Mouse (Mus musculus) heart, adult 9 months (tissue): ENCODE measurements around the gene Tmem255b.

Experiments used
- DNase-seq, 2 experiments: peaks; one replicate each; pipeline ENCODE4 v3.0.0; 2022; ENCODE audit warnings: low spot score in 2 of 2

The Tmem255b gene

DNA sequence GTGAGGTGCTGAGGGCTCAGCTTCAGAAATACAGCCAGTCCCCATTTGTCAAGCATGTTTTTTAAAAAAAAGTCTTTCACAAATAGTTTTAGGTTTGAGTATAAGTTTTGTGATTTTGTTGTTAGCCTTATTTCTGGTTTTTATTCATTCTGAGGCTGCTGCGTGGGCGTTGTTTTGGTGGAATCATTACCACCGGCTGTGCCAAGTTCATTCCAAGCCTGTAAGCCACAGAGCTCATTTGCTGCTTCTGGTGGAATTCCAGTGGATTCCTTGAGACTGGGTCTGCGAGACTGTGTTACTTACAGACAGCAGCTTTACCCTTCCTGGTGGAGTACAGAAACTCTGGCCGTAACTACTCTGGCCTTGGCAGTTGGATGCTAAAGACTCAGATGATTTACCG lies 11.5 kb downstream of the Tmem255b start:
- no peak for DNase-seq

DNA sequence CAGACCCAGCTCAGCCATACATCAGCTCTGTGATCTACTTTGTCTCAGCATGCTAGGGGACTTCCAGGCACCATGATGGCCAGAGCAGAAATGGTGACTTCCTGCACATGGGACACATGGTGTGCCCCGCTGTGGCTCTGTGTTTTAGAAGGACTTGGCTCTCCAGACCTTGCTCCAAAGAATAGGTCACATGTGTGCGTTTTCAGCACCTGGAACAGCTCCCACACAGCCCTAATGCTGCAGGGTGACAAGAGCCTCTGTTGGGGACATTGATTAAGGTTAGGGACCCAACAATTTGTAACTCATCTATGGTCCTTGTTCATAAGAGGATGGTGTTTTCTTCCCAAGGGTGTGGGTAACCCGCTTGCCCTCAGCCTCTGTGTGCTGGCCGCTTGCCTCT lies 13.2 kb downstream of the Tmem255b start:
- no peak for DNase-seq

DNA sequence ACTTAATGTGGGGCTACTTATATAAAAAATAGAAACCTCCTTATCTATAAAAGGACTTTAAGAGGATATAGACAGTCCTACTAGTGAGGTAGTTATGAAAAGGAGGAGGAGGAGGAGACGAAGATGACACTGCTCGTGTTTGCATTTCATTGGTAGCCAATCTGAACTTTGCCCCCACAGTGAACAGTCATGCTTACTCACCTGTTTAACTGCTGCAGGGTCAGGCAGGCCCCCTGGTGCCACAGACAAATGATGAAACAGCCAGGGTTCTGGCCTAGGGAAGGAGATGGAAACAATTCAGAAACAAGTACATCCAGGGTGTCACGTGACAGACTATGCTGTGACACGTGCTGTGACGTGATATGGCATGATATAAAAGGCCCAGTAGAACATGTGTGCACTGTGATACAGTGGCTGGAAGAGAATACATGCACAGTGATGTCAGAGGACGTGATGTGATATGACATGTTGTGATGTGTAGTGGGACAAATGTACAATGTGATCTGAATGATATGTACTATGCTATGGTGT lies 16.8 kb downstream of the Tmem255b start:
- no peak for DNase-seq

DNA sequence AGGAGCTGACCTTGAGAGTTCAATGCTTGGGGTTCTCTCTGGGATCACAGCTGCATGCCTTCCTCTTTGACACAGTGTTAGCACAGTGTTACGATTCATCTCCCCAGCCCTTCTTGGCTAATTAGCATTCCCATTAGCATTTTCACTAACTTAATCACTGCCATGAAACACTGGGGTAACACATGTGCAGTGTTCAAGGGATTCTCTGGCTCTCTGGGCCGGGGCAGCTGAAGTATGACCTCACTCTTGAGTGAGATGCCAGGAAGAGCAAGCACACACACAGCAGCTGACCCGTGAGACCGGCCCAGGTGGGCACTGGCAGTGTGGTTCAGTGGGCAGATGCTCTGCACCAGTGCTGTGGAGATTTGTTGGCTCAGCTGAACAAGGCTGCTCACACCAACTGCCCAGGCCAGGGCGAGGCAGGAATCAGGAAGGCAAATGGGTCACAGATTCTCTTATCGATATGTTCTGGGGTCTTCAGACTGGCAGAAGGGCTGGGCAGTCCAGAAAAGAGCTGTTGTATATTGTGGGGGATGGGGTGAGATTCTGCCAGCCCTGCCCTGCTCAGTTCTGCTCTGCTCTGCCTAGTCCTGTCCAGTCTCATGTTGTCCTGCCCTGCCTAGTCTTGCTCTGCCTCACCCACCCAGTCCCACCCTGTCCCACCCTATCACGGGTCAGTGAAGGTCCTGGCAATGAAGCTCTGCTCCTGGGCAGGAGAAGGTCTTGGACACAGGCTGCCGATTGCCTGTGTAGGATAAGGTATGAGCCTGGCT lies 19.5 kb downstream of the Tmem255b start:
- no peak for DNase-seq

DNA sequence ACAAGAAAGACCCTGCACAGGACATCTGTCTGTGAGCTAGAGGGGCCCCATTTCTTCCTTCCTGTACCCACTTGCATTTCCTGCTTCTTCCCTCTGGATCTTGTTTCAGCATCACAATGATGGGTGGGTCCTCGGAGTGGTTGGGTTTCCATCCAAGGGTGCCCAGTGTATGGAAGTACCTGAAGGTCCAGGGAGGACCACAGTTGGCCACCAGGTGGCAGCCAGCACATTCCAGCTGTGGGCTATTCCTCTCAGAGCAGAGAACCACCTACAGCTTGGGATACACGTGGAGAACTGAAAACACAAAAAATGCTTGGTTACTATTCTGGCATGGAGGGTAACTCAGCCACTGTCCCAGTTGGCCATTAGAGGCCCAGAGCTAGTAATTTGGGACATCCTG lies 20.3 kb downstream of the Tmem255b start:
- DNase-seq, result peak; percentile 34 to 63

DNA sequence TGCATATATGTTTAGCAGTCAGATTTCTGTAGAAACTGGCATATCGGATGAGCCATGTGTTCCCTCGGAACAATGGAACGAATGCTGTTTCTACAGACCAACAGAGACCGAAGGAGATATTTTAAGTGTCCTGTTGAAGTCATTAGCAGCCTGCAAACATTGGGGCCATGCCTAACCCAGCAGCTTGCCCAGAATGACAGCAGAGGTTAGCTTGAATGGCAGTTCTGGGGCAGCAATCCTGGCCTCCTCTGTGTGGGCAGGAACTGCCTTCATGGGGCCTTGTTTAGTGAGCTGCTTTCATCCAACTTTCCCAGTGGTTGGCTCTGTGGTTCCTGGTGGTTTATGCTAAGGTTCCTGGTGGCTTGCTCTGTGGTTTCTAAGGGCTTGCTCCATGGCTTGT lies 24.4 kb downstream of the Tmem255b start:
- peak; percentile 24 to 29 for DNase-seq

DNA sequence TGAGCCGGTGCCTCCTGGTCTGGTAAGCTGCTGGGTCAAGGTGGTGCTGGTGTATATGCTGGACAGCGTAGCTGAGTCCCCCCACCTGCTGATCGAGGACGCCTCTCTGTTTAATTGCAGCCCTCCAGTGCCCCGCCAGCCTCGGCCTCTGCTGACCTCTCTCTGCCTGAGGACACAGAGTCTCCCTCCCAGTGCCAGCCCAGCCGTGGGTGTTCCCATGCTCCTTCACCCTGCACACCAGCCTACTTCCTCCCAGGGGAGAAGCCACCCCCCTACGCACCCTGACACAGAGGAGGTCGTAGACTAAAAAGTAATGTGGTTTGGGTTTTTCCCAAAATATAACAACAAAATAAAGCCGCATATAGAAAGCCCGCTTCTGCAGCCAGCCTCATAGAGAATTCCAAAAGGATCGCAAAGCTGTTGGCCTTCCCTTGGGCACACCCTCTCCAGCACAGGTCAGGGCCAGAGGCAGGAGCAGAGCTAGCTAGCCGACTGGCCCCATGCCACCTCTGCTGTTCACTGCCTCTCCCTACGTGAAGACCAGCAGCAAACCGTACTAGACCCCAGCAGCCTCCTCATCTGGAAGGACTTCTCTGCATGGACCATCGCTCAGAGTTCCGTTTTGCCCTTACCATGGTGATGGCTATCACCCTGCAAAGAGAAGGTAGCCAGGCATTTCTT lies 26.2 kb downstream of the Tmem255b start:
- DNase-seq, result no peak

DNA sequence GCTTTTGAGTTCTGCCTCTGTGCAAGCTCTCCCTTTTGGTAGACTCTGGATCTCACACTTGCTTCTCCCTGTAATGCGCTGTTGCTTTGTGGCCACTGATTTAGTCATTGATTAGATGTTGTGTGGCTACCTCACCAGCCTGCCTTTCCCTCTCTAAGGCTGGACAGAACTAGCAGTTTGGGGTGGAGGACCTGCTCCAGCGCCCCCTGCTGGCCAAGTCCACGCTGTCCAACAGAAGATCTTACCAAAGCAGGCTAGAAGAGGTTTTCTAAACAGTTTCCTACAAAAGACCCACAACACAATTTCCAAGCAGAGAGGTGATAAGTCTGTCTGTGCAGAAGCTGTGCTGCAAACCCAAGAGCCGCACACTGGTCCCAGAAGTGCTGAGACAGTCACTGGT lies 26.9 kb downstream of the Tmem255b start:
- DNase-seq, result peak; percentile 39 to 70

DNA sequence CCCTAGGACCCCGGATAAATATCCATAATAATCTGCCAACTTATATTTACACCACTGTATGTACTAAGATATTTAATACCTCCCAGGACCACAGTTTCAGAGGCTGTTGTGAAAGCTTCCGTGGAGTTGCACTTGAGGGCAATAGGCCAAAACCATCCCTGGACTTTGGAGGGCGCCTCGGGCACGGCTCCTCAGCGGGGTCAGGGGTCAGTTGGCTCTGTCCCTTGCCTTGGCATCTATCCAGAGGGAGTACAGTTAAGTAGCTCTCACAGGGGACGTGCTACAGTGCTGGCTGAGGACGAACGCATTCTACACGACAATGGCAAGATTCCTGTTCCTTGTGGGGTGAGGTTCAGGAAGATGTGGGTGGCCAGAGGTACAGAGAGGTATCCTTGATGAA lies 27.4 kb downstream of the Tmem255b start:
- DNase-seq, result peak; percentile 53 to 68

DNA sequence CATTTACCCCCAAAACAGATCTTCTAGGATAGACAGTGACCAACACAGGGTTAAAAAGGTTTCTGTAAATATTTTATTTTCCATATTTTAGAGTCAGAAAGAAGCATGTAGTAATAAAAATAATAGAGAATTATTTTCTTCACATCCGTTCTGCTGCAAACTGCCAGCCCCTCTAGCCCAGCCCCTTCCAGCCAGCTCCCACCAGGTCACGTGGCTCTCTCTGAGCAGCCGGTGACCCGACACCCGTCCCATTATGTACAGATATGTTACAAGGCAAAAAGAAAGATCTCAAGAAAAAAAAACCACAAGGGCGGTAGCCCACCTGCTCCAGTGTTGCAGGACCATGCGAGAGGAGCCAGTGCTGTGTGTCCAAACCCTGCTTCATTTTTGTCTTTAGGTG lies 30.3 kb downstream of the Tmem255b start:
- DNase-seq, result no peak

DNA sequence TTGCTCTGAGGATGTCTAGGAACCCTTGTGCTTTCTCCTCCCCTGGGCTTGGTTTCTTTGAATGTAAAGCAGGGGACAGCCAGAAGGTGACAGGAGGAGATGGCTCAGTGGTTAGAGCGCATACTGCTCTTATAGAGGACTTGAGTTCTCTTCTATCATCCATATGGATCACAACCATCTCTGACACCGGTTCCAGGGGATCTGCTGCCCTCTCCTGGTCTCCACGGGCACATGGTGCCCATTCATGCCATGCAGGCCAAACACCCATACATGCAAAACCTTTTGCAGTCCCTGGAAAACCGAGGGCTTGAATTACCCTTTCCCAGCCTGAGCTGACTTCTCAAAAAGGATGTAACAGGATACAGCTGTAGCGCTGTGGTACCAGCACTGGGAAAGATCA lies 32.0 kb downstream of the Tmem255b start:
- DNase-seq, result no peak

DNA sequence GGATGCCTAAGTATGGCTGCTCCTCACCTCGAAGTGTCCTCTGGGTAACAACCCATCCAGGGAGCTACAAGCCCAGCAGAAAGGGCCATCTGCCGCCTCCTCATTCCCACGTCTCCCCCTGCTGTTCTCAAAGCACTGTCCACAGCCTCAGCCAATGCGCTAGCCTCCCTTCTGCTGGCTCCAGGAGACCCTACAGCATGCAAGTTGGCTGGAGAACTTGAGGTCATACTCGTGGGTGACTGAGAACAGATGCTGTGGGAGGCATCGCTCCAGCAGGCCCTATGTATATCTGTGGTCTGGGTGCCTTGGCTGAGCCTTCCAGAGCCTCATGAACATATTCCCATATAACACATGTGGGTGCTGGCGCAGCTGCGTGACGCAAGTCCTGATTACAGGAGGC lies 33.7 kb downstream of the Tmem255b start:
- no peak for DNase-seq

DNA sequence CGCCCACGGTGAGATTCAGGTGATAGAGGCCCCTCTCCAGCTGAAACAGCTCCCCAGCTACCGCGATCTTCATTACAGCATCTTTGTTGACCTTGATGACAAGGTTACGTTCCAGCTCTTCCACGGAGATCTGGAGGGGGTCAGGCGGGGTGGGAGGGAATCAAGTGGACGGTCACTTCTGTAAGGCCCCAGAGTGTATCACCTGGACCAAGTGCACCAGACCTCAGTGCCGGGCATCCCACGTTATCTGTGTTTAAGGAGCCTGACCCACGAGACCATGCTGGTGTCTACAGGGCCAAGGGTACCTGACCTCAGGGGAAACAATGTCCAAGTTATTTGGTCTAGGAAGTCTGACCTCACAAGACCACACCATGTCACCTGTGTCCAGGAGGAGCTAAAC lies 36.5 kb downstream of the Tmem255b start:
- DNase-seq, result no peak

DNA sequence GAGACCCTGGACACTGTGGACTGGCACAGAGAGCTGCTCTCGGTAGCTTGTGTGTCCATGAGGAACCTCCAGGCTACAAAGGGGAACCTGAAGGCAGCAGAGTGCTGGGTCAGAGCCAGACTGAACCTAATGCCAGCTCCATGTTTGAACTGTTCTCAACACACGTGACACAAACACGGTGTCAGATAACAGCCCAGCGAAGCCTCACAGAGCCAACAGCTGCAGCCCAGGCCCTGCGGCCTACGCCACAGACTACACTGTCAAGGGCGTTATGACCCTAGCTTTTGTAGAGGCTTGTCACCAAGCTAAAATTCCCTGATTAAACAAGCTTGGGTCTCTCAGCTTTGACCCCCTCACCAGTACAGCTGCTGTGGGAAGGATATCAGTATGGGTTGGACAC lies 37.3 kb downstream of the Tmem255b start:
- DNase-seq, result peak; percentile 35 to 62

DNA sequence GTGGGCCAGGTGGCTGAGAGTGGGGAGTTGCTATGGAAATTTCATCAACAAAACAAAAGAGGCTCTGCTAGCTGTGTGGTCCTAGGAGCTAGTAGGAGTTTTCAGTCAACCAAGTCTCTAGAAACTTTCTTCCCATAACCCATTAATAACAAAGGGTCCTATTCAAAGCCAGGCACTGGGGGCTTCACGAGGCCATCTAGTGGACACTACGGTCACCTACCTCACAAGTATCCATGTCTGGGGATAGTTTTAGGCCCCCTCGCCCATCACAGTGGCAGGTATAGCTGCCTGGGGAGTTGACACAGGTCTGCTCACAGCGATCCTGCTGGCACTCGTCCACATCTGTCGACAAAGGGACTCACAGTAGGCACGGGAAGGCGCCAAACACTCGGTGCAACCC lies 40.9 kb downstream of the Tmem255b start:
- no peak for DNase-seq

DNA sequence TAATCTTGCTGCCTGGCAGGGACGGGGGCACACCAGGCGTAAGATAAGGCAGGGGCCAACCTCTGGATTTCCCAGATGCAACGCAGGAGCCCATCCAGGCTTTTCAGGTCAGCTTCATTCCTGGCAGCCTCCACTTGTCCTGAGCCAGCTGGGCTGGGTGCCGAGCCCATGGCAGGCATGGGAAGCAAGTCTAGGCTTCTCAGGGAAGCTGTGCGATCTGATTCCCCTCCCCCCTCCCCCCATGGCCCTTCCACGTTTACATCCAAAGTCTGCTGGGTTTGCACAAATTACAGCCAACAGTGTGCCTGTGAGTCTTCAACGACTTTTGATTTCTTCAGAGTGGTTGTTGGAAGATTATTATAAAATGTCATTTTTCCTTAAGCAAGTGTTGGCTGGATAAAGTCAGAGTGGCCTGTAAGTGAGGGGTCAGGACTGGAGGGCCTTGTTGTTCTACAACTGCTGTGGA lies 46.1 kb downstream of the Tmem255b start:
- DNase-seq, result peak; percentile 50 to 68

DNA sequence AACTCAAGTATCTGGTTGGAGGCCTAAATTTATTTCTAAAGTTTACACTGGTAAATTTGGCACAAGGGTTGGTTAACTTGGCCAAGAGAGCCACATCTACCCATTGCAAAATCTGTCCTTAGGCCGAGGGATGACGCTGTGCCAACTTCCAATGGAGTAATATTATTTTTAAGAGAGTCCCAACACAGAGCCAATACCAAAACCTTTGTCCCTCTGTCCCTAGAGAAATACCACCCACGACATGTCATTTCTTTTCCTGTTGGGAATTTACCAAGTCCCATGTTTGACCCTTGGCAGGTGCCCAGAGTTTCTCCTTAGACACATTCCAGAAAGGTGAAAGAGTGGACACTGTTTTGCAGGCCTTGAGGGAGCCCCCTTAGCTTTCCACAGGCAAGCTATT lies 46.6 kb downstream of the Tmem255b start:
- peak; percentile 30 to 52 for DNase-seq

DNA sequence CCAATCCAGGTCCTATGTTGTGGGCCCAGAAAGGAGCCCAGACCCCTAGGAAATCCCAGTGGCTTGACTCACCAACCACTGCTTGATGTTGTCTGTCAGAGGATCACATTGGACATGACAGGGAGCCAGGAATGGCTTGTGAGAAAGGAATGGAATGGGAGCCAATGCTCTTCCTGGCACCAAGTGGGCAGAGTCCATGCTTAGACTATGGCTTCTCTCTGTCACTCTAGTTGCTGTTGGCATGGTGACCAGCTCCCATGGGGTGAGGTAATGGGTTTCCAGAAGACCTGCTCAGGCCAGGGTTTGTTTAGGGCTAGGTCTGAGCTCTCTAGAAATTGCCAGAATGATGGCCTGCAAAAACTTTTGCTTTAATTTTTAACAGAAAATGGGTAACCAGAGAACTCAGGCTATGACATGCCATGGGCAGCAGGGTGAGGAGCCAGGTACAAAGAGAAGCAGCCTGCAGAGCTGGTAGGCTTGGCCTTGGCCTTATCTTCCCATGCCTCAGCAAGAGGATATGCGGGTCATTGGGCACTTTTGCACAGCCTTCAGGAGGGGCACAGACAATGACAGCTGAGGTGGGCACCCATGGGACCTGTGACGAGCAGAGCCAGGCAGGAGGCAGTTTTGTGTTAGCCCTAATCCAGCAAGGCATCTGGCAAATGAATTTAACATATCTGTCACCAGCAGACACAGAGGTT lies 47.3 kb downstream of the Tmem255b start:
- DNase-seq, result no peak

DNA sequence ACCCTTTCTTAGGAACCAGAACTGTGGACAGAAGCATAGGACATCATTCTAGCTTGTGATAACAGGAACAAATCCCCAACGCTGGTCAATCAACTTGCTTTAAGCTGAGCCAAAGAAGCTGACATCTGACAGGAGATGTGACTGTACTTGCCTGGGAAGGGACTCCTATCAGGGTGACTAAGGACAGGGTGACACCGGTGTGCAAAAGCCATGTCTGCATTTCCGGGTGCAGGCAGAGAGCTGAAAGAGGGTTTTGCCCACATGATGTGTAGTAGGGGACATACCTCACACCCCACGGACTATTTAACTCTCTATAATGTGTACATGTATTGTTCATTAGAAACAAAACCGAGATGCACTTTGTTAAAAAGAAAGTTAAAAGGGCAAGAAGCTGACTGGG lies 48.2 kb downstream of the Tmem255b start:
- no peak for DNase-seq

DNA sequence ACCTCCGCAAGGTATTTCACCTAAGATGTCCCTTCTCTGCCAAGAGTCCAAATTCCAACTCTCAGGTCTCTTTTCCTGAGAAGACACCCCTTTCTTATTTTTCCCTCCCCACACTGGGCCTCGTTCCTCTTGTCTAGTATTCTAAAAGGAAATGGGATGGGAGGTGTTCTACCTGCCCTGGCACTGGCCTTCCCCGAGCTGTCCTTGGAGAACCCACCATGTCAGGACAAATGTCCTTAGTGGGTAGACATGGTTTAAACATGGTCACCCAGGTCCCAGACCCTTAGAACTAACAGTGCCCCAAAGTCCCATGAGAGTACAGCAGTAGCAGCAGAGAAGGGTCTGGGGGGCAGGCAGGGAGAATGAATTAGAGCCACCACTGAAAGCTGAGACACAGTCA lies 54.4 kb downstream of the Tmem255b start:
- DNase-seq, result no peak

DNA sequence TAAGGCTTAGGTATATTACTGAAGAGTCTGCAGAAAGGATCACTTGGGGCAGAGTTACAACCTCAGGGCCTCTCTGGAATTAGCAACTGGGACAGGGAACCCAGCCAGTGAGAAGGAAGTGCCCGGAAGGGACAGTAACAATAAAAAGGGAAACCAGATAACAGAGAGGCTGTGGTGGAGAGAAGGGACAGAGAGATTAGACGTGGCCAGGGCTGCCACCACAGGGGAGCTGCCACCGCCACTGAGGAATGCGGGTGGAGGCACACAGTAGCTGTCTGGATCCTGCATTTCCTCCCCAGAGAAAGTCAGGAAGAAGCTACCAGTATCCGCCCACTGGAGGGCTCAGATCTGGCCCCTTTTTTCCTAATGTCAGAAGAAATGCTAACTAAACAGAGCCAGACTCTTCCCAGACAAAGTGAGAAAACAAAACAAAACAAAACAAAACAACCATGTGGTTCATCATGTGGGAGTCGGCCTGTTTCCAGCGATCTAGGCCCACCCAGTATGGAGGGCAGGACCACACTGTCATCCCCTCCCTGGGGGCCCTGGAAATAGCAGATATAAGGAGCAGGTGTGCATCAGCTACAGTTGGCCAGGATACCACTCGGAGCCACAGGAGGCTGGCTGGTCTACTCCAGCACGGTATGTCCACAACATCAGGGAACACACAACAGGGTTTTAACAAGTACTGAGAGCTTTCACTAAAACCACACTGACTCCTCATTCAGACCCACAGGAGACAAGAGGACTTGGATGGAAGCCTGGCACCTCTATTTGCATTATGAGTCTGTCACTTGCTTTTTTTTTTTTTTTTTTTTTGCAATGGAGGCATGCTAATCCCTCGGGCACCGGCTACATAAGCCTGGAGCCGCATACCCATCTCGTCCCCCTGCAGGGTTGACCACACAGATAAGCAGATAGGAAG lies 55.3 kb downstream of the Tmem255b start:
- DNase-seq, result peak; percentile 58 to 66
